Mouse (Mus musculus) cerebellum, adult 18-20 months (tissue): ENCODE results near the gene Rgl1.

Experiments
- DNase-seq, 2 experiments: peaks; one replicate each; pipeline ENCODE4 v3.0.0; 2021

Gene Rgl1

GRCm38 (mm10) chr1:152713924-152714323, 52.2 kb downstream of the Rgl1 start:
- no peak for DNase-seq

DNA sequence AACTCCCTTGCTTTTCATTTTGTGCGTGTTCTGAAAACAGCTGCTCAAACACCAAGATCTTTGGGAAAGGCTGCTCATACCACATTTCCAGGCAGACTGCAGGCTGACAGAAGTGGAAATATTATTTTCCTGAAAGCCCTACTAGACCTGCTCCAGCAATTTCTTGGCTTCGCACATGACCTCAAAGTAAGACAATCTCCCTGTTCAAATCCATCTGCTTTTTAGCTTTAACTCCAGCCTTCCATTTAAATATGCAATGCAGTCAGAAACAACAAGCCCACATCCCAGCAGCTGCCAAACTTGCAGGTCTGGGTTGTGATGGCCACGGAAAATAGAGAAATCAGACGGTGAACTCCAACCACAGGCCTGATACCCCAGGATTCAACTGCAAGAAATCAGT, 55.1 kb downstream of the Rgl1 start:
- DNase-seq: no peak

DNA sequence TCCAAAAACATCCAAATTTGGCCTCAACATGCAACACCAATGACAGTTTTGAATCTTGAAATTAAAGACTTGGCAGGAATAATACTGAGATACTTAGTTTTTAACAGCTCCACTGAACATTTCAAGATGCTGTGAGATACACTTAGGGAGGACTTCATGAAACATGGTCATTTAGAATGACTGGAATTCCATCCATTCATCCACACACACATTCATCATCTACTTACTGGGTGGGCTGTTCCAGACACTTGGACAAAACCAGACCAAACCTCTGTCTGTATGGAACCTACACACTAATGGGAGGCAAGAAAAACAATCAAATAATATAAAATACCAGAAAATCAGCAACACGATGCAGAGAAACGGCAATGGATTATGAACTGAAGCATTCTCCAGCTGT, 58.6 kb downstream of the Rgl1 start:
- no peak for DNase-seq

DNA sequence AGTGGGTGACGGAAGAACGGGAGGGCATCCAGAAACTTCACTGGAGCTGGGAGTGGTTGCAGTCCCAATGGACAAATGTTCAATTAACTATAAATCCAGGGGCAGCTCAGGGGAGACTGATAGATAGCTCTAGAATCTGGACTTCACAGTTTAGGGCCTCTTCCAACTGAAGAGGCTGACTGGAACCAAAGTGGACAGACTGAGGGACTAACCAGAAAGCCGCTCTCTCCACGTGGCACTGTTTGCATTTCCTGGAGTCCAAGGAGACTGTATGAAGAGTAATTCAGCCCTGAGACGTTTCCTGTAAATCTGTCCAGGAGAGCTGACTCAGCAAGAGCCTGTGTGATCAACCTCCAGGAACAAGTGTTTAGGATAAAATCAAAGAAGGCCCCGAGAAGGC, 62.2 kb downstream of the Rgl1 start:
- no peak for DNase-seq

DNA sequence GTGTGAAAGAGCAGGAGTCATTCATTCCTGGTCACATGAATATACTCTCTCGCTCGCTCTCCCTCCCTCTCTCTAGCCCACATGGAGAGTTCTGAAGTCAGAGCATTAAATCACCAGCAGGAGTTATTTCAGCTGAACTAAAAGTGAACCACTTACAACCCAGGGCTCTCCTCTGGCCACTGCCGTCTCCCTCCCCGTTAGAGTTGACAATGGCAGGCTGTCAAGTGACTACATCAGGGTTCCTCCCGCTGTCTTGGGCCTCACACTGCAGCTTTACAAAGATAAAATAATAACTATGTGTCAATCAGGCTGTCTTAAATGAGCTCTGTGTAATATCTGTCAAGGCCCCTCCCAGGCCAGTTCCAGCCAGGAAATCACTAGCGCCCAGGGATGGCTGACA, 63.2 kb downstream of the Rgl1 start:
- no peak for DNase-seq

- no peak for DNase-seq
Measured at GRCm38 (mm10) chr1:152701066-152701465, 65.1 kb downstream of the Rgl1 start.

DNA sequence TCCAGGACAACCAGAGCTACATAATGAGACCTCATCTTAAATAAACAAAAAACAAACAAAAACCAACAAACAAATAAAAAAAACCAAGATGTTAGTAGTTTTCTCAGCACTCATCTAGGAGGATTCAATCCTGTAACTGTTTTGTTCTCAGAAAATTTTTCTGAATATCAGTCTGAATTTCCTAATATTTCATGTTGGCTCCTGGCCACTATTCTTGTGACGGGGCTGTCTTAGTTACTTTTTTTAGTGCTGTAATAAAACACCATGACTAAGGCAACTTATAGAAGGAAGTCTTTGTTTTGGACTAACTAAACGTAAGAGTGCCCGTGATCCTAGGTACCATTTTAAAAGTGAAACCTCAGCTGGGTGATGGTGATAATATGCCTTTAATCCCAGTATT, 68.8 kb downstream of the Rgl1 start:
- DNase-seq: no peak

- DNase-seq: no peak
Measured at GRCm38 (mm10) chr1:152695491-152695890, 70.7 kb downstream of the Rgl1 start.

GRCm38 (mm10) chr1:152689968-152690367, 76.2 kb downstream of the Rgl1 start:
- no peak for DNase-seq

DNA sequence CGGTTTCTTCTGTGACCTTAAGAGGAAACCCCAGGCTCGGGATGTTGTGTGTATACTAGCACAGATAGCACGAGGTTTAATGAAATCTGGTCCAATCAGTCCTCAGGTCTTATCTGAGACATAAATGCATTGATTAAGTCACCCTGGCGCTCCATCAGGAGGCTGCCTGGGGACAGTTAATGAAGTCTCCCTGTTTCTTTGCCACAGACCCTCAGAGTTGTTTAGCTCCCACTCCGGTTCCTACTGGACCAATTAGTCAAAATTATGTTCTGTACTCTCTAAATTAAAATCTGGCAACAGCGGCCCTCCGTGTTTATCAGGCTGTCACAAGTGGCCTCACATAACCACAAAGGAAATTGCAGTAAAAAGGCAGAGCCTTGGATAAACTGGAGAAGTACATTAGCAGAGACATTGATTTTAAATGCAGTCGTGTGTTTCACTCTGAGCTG, 78.4 kb downstream of the Rgl1 start:
- DNase-seq: no peak

DNA sequence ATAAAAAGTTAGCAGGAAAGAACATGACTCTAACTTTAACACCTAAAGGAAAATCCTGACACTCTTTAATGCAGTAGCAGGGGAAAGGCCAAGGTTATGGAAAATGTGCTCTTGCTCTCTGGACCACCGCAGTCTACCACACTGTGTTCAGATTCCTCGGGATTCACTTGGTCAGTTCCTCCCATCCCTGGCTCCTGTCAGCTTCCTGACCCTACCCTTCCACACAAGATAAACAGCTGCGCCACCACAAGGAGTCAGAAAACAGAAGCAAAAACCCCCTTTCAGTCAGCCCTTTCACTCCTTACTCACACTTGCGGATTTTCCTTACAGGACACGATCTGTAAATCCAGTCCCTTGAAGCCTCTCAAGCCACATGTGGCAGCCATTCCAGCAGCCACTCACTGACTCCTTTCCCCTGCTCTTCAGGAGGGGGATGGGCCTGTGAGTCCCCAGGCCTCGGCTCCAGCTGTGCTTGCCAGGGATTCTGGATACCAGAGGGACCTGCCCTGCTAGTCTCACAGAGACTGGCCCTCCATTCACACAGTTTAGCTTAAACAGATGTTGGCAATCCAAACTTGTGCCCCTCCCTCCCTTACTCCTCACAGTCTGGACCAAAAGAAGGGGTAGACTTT, 78.9 kb downstream of the Rgl1 start:
- no peak for DNase-seq

DNA sequence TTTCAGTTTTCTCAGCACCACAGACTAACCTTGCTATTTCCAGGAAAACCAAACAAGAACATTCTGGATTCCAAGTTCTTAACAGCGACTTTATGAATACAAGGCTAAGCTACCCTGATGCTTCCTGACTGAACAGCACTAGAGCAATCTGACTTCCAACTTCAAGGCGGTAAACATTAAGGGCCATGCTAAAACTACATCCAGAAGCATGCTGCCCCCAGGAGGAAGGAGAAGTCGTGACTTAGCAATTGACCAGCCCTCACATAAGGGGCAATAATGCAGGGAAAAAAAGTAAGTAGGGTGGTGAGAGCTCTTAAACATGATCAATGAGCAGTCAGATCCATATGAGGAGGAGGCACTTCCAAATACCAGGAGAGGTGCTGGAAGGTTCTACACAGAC, 80.6 kb downstream of the Rgl1 start:
- DNase-seq: no peak

GRCm38 (mm10) chr1:152682368-152683194, 83.6 kb downstream of the Rgl1 start:
- no peak for DNase-seq

GRCm38 (mm10) chr1:152681676-152682367, 84.3 kb downstream of the Rgl1 start:
- no peak for DNase-seq

- no peak for DNase-seq
Measured at GRCm38 (mm10) chr1:152681116-152681515, 85.0 kb downstream of the Rgl1 start.

- peak; percentile 4 to 15 for DNase-seq
Measured at GRCm38 (mm10) chr1:152678451-152678850, 87.7 kb downstream of the Rgl1 start.

DNA sequence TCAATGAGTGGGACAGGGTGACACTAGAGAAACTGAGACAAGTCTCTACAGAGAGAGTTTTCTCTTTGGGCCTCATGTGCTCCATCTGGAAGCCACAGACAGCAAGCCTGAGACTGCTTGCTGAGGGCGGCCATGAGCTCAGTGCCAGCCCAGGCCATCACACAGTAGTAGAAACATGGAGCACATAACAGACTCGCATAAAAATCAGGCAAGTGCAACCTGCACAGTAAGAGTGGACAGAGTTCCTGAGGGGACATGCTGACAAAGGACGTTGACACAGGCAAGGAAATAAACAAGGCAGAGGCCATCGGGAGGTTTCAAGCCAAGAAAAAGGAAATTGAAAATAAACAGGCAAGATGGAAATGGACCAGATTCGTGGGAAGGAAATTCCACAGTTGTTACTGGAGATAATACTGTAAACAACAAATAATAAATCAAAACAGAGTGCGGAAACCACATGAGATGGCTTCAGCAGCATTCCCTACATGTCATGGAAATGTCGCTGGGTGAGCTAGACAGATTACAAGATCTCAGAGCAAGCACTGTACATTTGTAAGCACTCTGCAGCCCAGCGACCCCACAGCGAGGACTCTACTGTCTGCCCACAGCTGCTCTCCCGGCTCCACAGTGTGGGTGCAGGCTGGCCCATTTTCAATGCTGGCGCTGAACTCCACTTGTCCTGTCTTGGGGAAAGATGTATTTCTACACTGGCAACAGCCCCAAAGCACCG, 88.5 kb downstream of the Rgl1 start:
- no peak for DNase-seq

- no peak for DNase-seq
Measured at GRCm38 (mm10) chr1:152669446-152670180, 96.5 kb downstream of the Rgl1 start.

DNA sequence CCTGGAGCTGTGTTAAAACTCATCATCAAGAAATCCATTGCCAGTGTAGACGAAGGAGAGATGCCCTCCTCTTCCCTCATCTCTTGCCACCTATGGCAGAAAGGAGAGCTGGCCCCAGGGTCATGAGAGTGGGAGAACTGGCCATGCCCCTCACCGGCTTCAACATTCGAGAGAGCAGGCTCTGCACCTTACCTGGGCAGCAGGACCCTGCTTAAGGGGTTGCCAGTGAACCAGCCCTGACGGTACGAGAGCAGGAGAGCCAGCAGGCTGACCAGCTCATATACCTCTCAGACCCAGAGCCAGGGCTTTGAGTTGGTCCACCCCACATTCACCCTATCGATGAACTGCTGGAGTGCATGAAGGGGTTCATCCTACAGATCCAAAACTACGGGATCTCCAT, 105.7 kb downstream of the Rgl1 start:
- no peak for DNase-seq

GRCm38 (mm10) chr1:152659961-152660360, 106.2 kb downstream of the Rgl1 start:
- DNase-seq: no peak

GRCm38 (mm10) chr1:152656601-152657000, 109.5 kb downstream of the Rgl1 start:
- DNase-seq: no peak

GRCm38 (mm10) chr1:152654851-152655250, 111.3 kb downstream of the Rgl1 start:
- no peak for DNase-seq

DNA sequence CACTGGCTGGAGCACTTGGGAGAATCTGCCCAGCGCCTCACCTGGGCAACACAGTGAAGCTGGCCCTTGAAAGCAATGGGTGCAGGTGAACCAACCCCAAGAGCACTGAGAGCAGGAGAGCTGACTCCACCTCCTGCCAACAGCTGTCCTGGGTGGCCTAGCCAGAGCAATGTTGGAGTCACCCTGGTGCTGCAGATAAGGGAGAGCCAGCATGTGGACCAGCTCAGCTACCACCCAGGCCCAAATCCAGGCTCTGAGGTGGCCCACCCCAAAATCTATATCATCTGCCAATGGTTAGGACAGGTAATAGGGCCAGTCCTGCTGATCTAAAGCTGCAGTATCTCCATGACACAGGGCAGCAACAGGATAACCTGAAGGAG, 114.7 kb downstream of the Rgl1 start:
- no peak for DNase-seq
